ENCODE assay signal across 7 mouse cellular contexts in genomic region chr15:101253886-101254795, GRCm38 (mm10). TPM values are rescaled to one million over a fixed set of nuclear protein-coding genes. Genes with fewer than 3 reads are reported as not detected.
DNase-seq lines count a peak whose midpoint lies in the region; TF ChIP-seq lines count a peak whose summit lies in the region.

Nr4a1 (plus strand) TSS chr15:101254269.

- TF ChIP-seq POLR2A in small intestine, adult 2 months (IDR thresholded peaks at IDR 0.05; ENCODE audit: low read depth, low read length) = no peak

- peak within 1 kb of the TSS; percentile 92 for H3K27ac ChIP-seq in midbrain, embryonic 10.5 days (replicated peaks)
- H3K27ac ChIP-seq in small intestine, adult 2 months (ENCODE audit: insufficient read depth, low read depth, low read length) = 0 out of 2 replicates have a peak within 1 kb of the TSS, but pooled peaks have one; percentile 31

- intact Hi-C loops in left cerebral cortex, postnatal 4 days (cut with DNase I) = no loop called here

- TF ChIP-seq CTCF in small intestine, adult 2 months (IDR thresholded peaks at IDR 0.05; ENCODE audit: extremely low read depth, insufficient read length, insufficient replicate concordance, low read depth, low read length) = no peak

- H3K4me3 ChIP-seq in midbrain, embryonic 10.5 days = peak within 1 kb of the TSS; percentile 79
- H3K4me3 ChIP-seq in small intestine, adult 2 months (ENCODE audit: low read depth, low read length) = peak within 1 kb of the TSS; percentile 57

- H3K4me1 ChIP-seq in midbrain, embryonic 10.5 days = peaks cover 30% of the 10 kb centered on the region
- peaks cover 6% of the 10 kb centered on the region for H3K4me1 ChIP-seq in small intestine, adult 2 months (ENCODE audit: control insufficient read depth, insufficient read depth, insufficient read length, low read length)

- DNase-seq in adrenal gland, adult (ENCODE audit: inconsistent age in 2 of 2, low spot score in 1 of 2) = peak; percentile 91 to 95
- DNase-seq in cerebellum, postnatal 36 days = peak; percentile 79 to 87
- peak; percentile 91 for DNase-seq in gastrocnemius, postnatal 25 days
- DNase-seq in induced T-regulatory cell, adult 2 months (ENCODE audit: low read depth) = peak; percentile 95
- DNase-seq in left cerebral cortex, postnatal 4 days = peak; percentile 42
- peak; percentile 64 for DNase-seq in midbrain, embryonic 10.5 days (ENCODE audit: low spot score)

- WGBS in midbrain, embryonic 10.5 days = 2% methylated on average over 79 of the region's 82 CpGs
- WGBS in small intestine, adult 2 months = 3% methylated on average over 79 of the region's 82 CpGs

- peaks cover 22% of the 10 kb centered on the region; the same call in 1 of the 2 replicates for H3K27me3 ChIP-seq in midbrain, embryonic 10.5 days (ENCODE audit: low read depth, poor library complexity, severe bottlenecking)
- peaks cover 9% of the 10 kb centered on the region for H3K27me3 ChIP-seq in small intestine, adult 2 months (ENCODE audit: control insufficient read depth, insufficient read depth, low read length)

- no peaks in the 10 kb centered on the region for H3K36me3 ChIP-seq in midbrain, embryonic 10.5 days
- no peaks in the 10 kb centered on the region for H3K36me3 ChIP-seq in small intestine, adult 2 months (ENCODE audit: control insufficient read depth, insufficient read depth, low read length)

- no peaks in the 10 kb centered on the region for H3K9me3 ChIP-seq in midbrain, embryonic 10.5 days (replicated peaks)

RNA-seq across cellular contexts. Expression of gene Nr4a1, which starts in this region (rescaled TPM):
- 10 to 100 TPM; 52.2 to 90.7 TPM for total RNA-seq in gastrocnemius, postnatal 25 days (2021)
- total RNA-seq in left cerebral cortex, postnatal 4 days (2021) = 10 to 100 TPM; 20.1 to 22.6 TPM
- polyA plus RNA-seq in midbrain, embryonic 10.5 days (2016; fragmentation: Nextera tagmentation; extraction: Ambion mirVana) = 2.8 and 2.9 TPM in 2 replicates
- 6.5 and 9.7 TPM in 2 replicates for polyA plus RNA-seq in small intestine, adult 2 months (2012; rRNA removed)

Comparison
In these comparisons a context has a peak if more than half of its experiments do, and no peak if none do; other contexts are left out.
1. Peak in every context shown above with its lines: DNase-seq, H3K4me3 ChIP-seq and H3K27ac ChIP-seq.
2. DNase-seq: peak in every context shown above with its lines; median percentile 95 in induced T-regulatory cell, adult 2 months; 93 in adrenal gland, adult; 91 in gastrocnemius, postnatal 25 days; 83 in cerebellum, postnatal 36 days; 64 in midbrain, embryonic 10.5 days; 42 in left cerebral cortex, postnatal 4 days.